Mouse (Mus musculus) liver, adult 10 weeks (tissue): Measurements from ENCODE around the gene Stc2. TPM values are rescaled to one million over a fixed set of nuclear protein-coding genes. Genes with fewer than 3 reads are reported as not detected.

Source experiments
- polyA plus RNA-seq: library from polyadenylated mRNA; stranded (reverse); fragments of 350-450 nt; fragmentation: Illumina TruSeq; extraction: RNeasy Lipid Tissue Mini Kit (QIAGEN cat#74804); gene quantifications from one replicate; pipeline ENCODE4 v1.2.3, GENCODE M21; 2014; ENCODE audit warnings: low read depth, low replicate concordance

Gene Stc2
- polyA plus RNA-seq, result 0.32 TPM

DNA sequence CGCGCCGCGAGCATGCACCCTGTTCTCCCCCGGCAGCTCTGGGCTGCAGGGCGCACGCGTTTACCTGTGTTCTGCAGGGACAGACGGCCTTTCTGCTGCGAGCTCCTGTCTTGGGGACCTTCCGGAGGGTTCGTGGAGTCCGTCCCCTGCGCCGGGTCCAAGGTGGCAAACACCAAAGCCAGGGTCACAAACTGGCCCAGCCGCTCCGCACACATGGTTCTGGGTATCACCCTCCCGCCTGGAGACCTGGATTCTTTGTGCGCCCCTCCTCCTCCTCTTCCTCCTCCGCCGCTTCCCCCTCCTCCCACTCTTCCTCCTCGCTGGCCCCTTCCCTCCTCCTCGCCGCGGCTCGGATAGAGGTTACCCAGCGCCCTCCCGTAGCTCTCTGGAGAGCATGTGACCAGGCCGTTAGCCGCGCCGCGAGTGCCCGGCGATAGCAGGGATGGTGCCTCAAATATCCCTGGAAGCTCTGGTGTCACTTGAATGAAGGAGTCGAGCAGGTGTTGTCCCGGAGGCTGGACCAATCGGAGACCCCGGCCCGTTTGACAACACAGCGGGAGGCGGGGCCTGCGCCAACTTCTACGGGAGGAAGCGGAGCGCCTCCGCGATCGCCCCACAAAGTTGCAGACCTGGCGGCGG lies at the start of gene Stc2:
Gene Stc2 (minus strand): TSS at position 427 of the 639 bp plus-strand sequence.

Other genes starting within 250 kb of the Stc2 start
- not detected for gene Gm17332, start 187.6 kb downstream of the Stc2 start, polyA plus RNA-seq